Mouse (Mus musculus) heart, adult 11 months (tissue): ENCODE results near the gene Ubtd2.

ENCODE experiments used
- DNase-seq: peaks from one replicate; pipeline ENCODE4 v3.0.0; 2022

Gene Ubtd2

DNA sequence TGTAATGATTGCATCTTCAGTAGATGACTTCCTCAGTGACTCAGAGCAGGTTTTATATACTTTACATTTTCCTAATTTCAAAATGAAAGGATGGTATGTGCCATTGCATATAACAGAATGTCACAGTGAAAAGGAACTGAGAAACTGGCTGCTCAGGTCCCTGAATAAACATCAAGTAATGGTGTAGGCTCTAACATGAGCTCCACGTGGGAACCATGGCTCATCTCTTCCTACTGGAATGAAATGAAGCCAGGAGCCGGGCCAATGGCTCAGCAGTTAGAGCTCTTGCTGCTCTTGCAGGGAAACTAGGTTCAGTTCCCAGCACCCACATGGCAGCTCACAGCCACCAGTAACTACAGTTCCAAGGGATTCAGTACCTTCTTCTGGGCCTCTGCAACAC is 16.8 kb downstream of the Ubtd2 start:
- peak; percentile 17 for DNase-seq

DNA sequence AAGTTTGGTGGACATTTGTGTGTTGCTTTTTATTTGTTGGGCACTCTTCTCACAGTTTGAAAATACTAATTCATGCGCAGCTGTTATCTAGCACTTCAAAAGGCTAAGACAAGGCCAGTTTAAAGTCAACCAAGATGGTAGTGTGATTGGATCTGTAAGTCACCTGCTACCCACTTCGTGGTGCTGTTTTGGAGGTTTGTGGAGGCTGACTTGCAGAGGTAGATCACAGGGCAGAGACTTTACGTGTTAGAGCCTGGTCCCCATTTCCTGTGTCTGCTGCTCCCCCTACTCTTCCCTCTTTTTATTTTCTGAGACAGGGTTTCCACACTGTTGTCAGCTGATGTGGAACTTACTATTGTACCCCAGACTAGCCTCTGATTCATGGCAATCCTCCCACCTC is 19.6 kb downstream of the Ubtd2 start:
- peak; percentile 63 for DNase-seq

GRCm38 (mm10) chr11:32475487-32476236 is 20.5 kb downstream of the Ubtd2 start:
- DNase-seq, result peak; percentile 55

DNA sequence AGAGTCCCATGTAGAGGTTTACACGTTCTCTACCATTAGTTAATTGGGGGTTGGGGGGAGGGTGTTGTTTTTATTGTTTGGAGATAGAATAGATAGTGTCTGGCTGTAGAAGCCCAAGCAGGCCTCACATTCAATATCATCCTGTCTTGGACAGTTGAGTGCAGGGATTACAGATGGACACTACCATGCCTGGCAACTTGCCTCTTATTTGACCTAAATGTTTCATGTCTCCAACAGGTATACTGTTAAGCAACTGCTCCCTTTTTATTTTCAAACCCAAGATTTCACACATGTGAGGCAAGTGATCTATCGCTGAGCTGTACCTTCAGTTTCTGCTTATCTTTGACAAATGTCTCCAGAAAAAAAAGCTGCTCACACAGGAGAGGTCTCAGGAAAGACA is 26.4 kb downstream of the Ubtd2 start:
- peak; percentile 9 for DNase-seq

DNA sequence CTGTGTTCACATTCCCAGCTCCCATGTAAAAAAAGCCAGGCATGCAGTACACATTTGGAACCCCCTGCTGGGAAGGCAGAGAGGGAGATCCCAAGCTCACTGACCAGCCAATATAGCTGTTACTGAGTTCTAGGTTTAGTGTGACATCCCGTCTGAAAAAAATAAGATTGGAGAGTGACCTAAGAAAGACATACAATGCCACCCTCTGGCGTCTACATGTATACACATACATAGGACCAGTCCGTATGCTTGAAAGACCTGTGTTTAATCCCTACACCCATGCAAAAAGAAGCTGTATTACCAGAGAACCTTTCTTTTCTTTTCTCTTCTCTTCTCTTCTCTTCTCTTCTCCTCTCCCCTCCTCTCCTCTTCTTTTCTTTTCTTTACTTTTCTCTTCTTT is 30.1 kb downstream of the Ubtd2 start:
- DNase-seq, result peak; percentile 29

DNA sequence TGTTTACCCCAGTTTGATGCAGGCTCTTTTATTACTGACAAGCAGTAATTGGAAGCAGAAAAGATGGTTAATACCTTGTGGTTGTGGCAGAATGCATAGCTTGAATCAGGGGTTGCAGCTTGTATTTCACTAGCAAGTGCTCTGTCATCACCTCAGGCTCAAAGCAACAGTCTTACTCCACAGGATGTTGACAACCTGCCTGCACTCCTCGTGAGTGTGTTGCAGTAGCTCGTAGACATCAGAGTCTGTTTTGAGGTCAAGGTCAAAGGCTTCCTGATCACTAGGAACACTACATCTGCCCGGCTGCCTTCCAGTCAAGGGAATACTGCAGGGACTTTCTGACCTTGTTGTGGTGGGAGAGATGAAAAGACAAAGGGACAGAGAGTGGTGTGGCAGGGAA is 31.5 kb downstream of the Ubtd2 start:
- DNase-seq, result no peak

GRCm38 (mm10) chr11:32487501-32487900 is 32.3 kb downstream of the Ubtd2 start:
- no peak for DNase-seq

- DNase-seq, result no peak
Measured at GRCm38 (mm10) chr11:32488344-32488743, 33.2 kb downstream of the Ubtd2 start.

DNA sequence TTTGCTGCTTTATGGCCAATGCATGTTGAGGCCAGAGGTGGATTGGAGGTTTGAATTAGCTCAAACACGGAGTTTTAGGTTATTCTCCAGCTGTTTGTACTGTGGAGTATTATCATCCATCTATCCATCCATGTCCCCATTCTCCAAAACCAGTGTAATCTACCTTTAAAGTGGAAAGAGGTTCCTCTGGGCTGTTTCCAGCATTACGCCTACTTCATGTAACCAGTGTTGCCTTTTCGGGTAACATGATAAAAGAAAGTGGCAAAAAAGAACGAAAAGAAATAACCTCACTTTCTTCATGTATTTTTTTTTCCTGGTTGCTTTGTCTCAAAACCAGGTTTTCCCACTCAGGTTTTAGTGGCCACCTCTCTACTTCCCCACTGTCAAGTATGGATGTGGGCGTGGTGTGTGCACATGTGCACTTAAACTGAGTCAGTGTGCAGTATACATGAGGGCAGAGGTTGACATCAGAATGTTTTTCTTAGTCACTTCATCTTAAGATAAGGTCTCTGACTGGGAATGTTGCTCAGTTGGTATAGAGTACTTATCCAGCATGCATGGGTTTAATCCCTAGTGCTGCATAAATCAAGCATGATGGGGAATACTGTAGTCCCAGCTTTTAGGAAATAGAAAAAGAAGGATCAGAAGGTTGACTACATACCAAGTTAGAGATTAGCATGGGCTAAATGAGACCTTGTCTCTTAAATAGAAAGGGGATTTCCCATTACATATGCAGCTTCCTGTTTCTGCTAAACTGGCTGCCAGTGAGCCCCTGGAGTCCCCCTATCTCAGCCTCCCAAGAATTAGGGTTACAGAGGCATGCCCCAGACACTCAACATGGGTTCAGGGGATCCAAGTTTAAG is 33.9 kb downstream of the Ubtd2 start:
- DNase-seq, result peak; percentile 83

GRCm38 (mm10) chr11:32491079-32491478 is 35.9 kb downstream of the Ubtd2 start:
- DNase-seq, result no peak

DNA sequence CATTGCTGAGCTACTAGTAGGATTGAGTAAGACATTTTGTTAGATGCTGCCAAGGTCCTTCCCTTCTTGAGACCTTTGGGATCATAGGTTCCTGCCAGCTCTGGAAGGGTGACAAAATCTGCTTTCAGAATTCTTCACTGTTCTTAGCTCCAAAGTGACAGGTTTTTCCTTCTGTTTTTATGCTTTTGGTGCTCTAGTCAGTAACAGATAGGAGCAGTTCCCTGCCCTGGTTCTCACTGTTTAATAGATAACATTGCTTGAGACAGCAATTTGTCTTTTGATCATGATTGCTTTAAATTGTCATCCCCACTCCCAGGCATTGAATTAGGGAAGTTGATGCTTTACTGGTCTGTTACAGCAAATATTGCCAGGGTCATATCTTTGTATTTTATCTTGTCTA is 38.1 kb downstream of the Ubtd2 start:
- peak; percentile 84 for DNase-seq

- no peak for DNase-seq
Measured at GRCm38 (mm10) chr11:32495283-32495682, 40.1 kb downstream of the Ubtd2 start.

DNA sequence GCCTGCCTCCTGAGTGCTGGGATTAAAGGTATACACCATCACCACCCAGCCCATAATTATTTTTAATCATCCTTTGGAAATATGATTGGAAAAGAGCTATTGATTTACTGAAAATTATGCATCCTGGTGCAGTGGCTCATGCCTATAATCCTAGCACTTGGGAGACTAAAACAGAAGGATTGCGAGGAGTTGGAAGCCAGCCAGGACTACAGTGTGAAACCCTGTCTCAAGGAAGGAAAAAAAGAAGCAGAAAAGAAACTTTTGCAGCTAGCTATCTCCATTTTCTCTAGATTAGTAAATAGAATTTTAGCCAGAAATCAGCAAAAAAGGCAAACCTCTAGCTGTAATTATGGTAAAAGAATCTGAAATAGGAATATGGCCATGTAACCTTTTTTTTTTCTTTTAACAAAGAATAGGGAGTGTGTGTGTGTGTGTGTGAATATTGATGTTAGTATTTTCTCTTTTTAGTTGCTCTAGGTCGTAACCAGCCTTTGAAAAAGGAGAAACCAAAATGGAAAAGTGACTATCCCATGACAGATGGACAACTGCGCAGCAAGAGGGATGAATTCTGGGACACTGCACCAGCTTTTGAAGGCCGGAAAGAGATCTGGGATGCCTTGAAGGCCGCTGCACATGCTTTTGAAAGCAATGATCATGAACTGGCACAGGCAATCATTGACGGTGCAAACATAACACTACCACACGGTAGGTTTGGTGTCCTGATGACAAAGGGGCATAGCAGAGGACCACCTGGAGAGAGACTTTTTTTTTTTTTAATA is 43.8 kb downstream of the Ubtd2 start:
- DNase-seq, result peak; percentile 64

- peak; percentile 68 for DNase-seq
Measured at GRCm38 (mm10) chr11:32499931-32500330, 44.8 kb downstream of the Ubtd2 start.

DNA sequence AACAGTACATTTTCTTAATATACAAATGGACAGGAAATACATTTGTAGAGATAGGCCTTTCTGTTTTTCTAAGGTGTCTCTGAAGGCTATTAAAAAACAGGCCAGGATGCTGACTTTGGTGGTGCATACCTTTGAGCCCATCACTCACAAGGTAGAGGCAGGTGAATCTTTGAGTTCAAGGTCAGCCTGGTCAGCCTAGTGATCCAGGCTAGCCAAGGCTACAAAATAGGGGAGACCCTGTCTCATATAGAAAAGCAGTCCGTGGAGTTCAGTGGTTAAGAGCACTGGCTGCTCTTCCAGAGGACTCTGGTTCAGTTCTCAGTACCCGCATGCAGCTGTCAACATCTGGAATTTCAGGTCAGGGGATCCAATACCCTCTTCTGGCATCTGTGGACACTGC is 48.5 kb downstream of the Ubtd2 start:
- DNase-seq, result peak; percentile 79

DNA sequence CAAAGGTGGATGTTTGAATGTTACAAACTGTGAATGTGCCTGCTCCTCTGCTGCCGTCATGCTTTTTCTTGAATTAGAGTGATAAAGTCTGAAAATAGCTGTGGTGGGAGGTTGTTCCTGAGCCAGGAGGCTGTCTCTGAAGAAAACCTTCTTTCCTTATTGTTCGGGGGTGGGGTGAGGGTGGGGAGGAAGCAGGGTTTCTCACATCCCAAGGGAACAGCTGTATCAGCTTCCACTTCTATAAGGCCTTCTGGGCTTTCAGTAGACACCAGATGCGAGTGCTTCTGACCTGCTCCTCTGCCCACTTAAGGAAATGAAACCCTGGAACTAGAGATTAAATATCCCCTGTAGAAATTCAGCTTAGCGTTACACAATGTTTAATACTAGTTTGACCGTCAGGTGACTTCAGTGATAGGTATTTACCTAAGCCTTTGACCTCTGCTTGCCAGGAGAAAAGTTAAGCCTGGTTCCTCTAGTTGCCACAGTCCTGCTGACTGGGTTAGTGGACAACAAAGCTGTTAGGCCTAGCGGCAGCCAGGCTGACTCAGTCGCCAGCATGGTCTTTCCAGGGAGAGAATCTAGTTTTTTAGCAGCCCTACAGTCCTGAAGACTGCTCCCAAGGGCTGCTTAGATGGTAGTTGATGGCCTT is 50.0 kb downstream of the Ubtd2 start:
- peak; percentile 83 for DNase-seq

DNA sequence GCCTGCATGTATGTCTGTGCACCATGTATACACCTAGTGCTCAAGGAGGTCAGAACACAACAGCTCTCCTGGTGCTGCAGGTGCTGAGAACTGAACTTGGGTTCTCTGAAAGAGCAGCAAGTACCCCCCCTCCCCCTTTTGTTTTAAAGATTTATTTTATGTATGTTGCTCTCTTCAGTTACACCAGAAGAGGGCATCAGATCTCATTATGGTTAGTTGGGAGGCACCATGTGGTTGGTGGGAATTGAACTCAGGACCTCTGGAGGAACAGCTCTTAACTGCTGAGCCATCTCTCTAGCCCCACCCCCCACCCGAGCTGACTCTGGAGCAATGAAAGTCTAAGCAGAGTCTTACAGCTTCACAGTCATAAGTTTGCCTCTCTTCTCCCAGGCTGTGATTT is 55.8 kb downstream of the Ubtd2 start:
- peak; percentile 45 for DNase-seq

GRCm38 (mm10) chr11:32514853-32515252 is 59.7 kb downstream of the Ubtd2 start:
- peak; percentile 11 for DNase-seq

DNA sequence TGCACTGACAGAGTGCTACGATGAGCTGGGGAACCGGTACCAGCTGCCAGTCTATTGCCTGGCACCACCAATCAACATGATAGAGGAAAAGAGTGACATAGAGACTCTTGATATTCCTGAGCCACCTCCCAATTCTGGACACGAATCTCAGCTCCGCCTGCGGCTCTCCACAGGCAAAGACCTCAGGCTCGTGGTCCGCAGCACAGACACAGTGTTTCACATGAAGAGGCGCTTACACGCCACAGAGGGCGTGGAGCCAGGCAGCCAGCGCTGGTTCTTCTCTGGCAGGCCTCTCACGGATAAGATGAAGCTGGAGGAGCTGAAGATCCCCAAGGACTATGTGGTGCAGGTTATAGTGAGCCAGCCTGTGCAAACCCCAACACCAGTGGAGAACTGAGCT is 60.9 kb downstream of the Ubtd2 start:
- DNase-seq, result peak; percentile 83

- DNase-seq, result peak; percentile 88
Measured at GRCm38 (mm10) chr11:32516916-32517712, 61.9 kb downstream of the Ubtd2 start.

DNA sequence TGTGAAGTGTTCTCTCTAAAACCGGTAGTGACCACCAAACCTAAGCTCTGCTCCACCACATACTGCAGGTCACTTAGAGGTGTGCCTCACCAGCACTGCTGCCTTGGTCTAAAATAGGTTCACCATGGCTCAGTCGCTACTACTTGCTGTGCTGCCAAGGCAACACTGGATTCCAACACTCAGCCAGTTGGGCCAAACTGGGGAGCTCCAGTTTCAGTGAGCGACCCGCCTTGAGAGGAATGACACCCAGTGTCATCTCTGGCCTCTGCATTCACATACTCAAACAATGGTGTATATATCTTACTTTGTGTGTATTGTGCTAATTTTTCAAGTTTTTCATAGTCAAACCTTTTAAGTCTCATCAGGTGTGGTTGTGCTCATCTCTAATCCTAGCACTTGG is 63.6 kb downstream of the Ubtd2 start:
- DNase-seq, result peak; percentile 82

DNA sequence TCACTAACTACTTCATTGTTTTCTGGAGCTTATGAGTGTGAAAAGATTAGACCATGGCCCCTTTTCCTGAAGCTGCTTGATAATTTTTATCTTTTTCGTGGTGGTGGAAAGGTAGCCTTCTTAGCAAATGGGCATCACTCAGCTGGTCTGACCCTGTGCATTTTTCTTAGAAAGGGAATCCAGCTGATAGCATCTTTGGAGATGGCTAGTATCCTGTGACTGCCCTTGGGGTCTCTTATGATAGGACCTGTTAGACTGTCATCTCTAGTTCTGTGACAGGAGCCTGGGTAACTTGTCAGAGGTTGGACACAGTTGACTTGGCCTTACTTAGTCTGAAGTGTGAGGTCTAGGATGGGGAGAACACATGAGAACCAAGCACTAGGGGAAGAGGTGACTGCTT is 64.2 kb downstream of the Ubtd2 start:
- DNase-seq, result peak; percentile 60
